Mouse (Mus musculus) stomach, embryonic 14.5 days (tissue): ENCODE data around the gene Notch2. TPM values are rescaled to one million over a fixed set of nuclear protein-coding genes. Genes with fewer than 3 reads are reported as not detected.

ENCODE experiments used
- ATAC-seq: fragments of 200-750 bp; cut with Nextera tagmentation; 2 replicates; pipeline ENCODE4 v1.8.0; 2017; ENCODE audit warnings: low read depth, moderate TSS enrichment; ENCODE audit not compliant: insufficient number of reproducible peaks, insufficient read depth, low FRiP score
- H3K27ac ChIP-seq: fragments of 300-500 bp; sonication (generic); 2 replicates; pipeline ENCODE4 v1.5.1; 2014; ENCODE audit warnings: mild to moderate bottlenecking, low read length, moderate library complexity, mixed read lengths
- H3K27me3 ChIP-seq: fragments of 300-500 bp; sonication (generic); 2 replicates; pipeline ENCODE4 v1.6.1; 2014; ENCODE audit warnings: low read length, control low read depth, mixed read lengths; ENCODE audit not compliant: control insufficient read depth, insufficient read depth
- H3K36me3 ChIP-seq: fragments of 300-500 bp; sonication (generic); 2 replicates; pipeline ENCODE4 v1.6.1; 2014; ENCODE audit warnings: mild to moderate bottlenecking, control low read depth, low read length, moderate library complexity, mixed read lengths; ENCODE audit not compliant: control insufficient read depth, insufficient read depth
- H3K4me1 ChIP-seq: fragments of 300-500 bp; sonication (generic); 2 replicates; pipeline ENCODE4 v1.6.1; 2014; ENCODE audit warnings: low read length, control low read depth, mixed read lengths; ENCODE audit not compliant: control insufficient read depth, insufficient read depth
- H3K4me2 ChIP-seq: fragments of 300-500 bp; sonication (generic); replicated peaks from 2 replicates; pipeline ENCODE4 v1.6.1; 2014; ENCODE audit warnings: low read depth, low read length, control low read depth
- H3K4me3 ChIP-seq: fragments of 300-500 bp; sonication (generic); 2 replicates; pipeline ENCODE4 v1.5.1; 2014; ENCODE audit warnings: low read depth, low read length, control low read depth
- H3K9ac ChIP-seq: fragments of 300-500 bp; sonication (generic); replicated peaks from 2 replicates; pipeline ENCODE4 v1.6.1; 2014; ENCODE audit warnings: low read depth, mild to moderate bottlenecking, control low read depth, low read length, moderate library complexity, mixed read lengths
- H3K9me3 ChIP-seq: fragments of 300-500 bp; sonication (generic); 2 replicates; pipeline ENCODE4 v1.6.1; 2016; ENCODE audit warnings: low read depth, low read length, control low read depth; ENCODE audit not compliant: control insufficient read depth
- WGBS: fragments of 180-500 bp; shearing (Covaris S2); extraction: QIAGEN DNeasy Blood & Tissue Kit; methylation state at CpG from one replicate; pipeline ENCODE4 v1.1.7; 2014; 5-methylcytosine and 5-hydroxymethylcytosine counted together
- polyA plus RNA-seq: library from polyadenylated mRNA; unstranded; fragments of >200 nt; fragmentation: Nextera tagmentation; extraction: Ambion mirVana; gene quantifications from 2 replicates; pipeline ENCODE4 v1.2.1, GENCODE M21; 2014

Notch2 gene
- polyA plus RNA-seq, 1 experiment from 2014 or later, result 36.2 TPM

DNA sequence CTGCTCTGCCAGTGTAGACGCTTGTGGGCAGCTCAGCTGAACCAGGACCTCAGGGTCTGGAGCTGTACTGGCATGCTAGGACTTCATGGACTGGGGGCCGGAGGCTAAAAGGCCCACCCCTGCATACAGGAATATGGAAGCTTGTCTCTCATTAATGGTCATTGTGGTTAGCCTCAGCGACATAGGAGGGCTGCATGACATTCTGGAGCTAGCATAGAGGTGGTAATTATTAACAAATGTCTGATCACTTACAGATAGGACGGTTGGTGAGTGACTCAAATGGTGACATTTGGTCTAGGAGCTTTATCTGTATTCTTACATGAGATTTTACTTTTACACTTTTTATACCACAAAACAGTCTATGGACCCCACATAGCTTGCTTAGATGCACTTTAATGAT, 92.8 kb downstream of the Notch2 start:
- 70% methylated on average over 4 of the region's 4 CpGs for WGBS
- Histone ChIP-seq H3K9me3 (peaks cover 8% of the 10 kb centered on the region; the same call in 1 of the 2 replicates), H3K27ac (no peak overlapping the region), H3K36me3 (peaks cover 69% of the 10 kb centered on the region), H3K27me3 (no peaks in the 10 kb centered on the region), H3K4me3 (no peak overlapping the region), H3K9ac (no peak overlapping the region), H3K4me2 (no peak overlapping the region), H3K4me1 (no peaks in the 10 kb centered on the region)
- ATAC-seq, result no peak

DNA sequence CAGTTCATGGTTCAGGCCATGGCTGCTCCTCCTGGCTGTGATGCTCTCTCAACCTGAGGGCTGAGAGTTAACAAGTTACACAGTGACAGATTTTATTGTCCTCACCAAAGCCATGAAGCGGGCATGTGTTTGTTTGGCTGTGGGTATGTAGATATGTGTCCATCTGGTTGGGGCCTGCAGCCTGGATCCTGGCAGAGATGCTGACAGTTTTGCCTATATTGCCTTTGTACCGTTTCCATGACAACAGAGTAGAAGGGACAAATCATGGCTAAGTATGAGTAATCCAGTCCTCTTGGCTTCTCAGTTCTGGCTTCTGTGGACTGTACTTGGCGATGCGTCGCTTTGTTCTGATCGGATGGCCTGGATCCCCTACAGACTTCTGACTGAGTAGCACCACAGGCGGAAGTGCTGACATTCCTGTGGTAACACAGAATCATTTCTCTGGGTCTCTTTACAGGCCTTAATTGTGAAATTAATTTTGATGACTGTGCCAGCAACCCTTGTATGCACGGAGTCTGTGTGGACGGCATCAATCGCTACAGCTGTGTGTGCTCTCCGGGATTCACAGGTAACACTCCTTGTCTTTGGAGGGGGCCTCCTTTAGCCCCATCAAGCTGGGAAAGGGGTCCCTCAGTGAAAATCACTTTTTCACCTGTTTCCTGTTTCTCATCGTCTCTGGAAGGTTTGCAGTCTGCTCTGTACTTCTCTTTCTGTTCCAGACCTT, 93.4 kb downstream of the Notch2 start:
- Histone ChIP-seq H3K4me2 (no peak overlapping the region), H3K27me3 (no peaks in the 10 kb centered on the region), H3K4me3 (no peak overlapping the region), H3K27ac (0 out of 2 replicates have a peak overlapping the region, but pooled peaks have one; percentile 10), H3K36me3 (peaks cover 69% of the 10 kb centered on the region), H3K9ac (no peak overlapping the region), H3K4me1 (no peaks in the 10 kb centered on the region), H3K9me3 (peaks cover 8% of the 10 kb centered on the region; the same call in 1 of the 2 replicates)
- ATAC-seq, result no peak
- WGBS, result 90% methylated on average over 12 of the region's 12 CpGs

DNA sequence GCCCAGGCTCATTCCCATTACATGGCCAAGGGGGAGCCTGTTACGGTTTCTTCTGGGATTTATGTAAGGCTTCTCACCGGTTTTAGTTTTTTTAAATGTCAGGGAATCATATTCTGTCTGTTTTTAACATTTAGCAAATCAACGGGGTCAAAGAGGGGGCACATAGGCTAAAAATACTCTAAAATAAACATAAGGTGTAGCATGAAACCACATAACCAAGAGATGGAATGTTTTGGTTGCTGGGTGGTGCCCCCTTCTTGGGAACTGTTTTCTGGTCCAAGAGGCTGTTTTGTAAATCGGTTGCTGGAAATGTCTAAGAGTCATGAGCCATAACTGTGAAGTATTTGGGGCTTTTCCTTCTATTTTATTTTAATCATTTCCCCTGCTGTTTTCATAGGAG, 95.1 kb downstream of the Notch2 start:
- Histone ChIP-seq H3K4me1 (no peaks in the 10 kb centered on the region), H3K27me3 (no peaks in the 10 kb centered on the region), H3K9me3 (no peaks in the 10 kb centered on the region), H3K27ac (no peak overlapping the region), H3K9ac (no peak overlapping the region), H3K36me3 (peaks cover 69% of the 10 kb centered on the region), H3K4me3 (no peak overlapping the region), H3K4me2 (no peak overlapping the region)
- WGBS, result 45% methylated on average over 4 of the region's 4 CpGs
- no peak for ATAC-seq

DNA sequence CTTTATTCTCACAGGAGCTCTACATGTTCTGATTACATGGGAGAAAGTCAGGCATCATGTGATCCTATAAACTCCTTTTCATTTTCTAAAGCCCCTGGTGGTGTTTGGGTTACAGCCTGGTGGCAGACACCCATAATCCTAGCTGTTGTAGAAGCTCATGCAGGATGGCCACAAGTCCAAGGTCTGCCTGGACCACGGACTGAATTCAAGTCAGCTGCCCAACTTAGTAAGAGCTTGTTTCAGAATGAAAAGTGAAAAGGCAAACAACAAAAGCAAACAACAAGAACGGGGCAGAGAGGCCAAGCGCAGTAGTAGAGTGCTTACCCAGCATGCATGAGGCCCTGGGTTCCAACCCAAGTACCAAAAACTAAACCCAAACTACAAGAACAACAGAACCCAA, 95.5 kb downstream of the Notch2 start:
- no peak for ATAC-seq
- Histone ChIP-seq H3K27ac (no peak overlapping the region), H3K4me1 (no peaks in the 10 kb centered on the region), H3K9ac (no peak overlapping the region), H3K36me3 (peaks cover 70% of the 10 kb centered on the region), H3K4me3 (no peak overlapping the region), H3K4me2 (no peak overlapping the region), H3K9me3 (no peaks in the 10 kb centered on the region), H3K27me3 (no peaks in the 10 kb centered on the region)
- 78% methylated on average over 3 of the region's 3 CpGs for WGBS

DNA sequence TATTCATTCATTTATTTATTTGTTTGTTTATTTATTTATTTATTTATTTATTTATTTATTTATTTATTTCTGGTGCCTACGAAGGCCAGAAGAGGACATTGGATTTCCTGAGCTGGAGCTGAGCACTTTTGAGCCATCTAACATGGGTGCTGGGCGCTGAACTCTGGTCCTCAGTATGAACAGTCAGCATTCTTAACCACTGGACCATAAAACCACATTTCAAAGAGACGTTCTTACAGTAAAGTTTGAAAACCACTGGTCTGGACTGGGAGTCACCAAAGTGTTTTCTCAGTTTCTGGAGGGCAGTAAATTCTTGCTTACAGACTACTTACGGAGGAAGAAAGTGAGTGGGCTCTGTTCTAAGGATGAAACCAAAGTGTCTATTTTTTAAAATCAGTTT, 97.3 kb downstream of the Notch2 start:
- WGBS, result 88% methylated on average over 4 of the region's 4 CpGs
- H3K27me3 ChIP-seq, result no peaks in the 10 kb centered on the region
- peaks cover 63% of the 10 kb centered on the region for H3K36me3 ChIP-seq

DNA sequence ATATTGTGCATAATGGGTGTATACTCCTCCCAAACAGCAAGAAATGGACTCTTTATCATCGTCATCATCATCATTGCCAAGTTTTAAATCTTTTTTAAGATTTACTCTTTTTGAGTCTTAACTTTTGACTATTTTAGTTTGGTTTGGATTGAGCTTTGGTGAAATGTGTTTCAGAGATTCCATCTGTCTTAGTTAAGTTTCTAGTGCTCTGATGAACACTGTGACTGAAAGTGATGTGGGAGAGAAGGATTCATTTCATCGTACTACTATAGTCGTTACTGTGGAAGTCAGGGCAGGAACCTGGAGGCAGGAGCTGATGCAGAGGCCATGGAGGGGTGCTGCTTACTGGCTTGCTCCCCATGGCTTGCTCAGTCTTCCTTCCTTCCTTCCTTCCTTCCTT, 104.9 kb downstream of the Notch2 start:
- 92% methylated on average over 3 of the region's 3 CpGs for WGBS
- no peak overlapping the region for H3K27ac ChIP-seq
- no peaks in the 10 kb centered on the region for H3K9me3 ChIP-seq
- no peaks in the 10 kb centered on the region for H3K4me1 ChIP-seq
- H3K9ac ChIP-seq, result no peak overlapping the region
- no peaks in the 10 kb centered on the region for H3K27me3 ChIP-seq
- H3K4me3 ChIP-seq, result no peak overlapping the region
- no peak overlapping the region for H3K4me2 ChIP-seq
- peaks cover 73% of the 10 kb centered on the region for H3K36me3 ChIP-seq
- no peak for ATAC-seq

More for the DNA sequence above, 97.3 kb downstream of the Notch2 start:
- Histone ChIP-seq H3K9ac (no peak overlapping the region), H3K4me2 (no peak overlapping the region), H3K9me3 (no peaks in the 10 kb centered on the region), H3K4me3 (no peak overlapping the region), H3K27ac (no peak overlapping the region), H3K4me1 (no peaks in the 10 kb centered on the region)
- ATAC-seq, result no peak

DNA sequence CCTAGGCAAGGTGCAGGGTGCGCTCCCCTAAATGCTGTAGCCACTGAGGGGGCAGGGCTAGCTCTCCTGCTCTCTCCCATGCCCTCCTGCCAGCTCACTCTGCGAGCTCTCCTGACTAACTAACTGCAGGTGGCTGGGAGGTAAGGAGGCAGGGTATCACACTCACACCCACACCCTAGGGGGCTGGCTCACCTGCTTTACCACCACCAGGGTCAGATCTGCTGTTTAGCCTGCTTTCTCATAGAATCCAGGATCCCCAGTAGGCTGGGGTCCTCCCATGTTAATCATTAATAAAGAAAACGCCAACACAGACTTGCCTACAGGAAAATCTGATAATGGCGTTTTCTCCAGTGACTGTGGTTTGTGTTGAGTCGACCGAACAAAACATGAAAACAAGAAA, 106.0 kb downstream of the Notch2 start:
- Histone ChIP-seq H3K27me3 (no peaks in the 10 kb centered on the region), H3K4me3 (no peak overlapping the region), H3K9me3 (no peaks in the 10 kb centered on the region), H3K4me1 (no peaks in the 10 kb centered on the region), H3K4me2 (no peak overlapping the region), H3K27ac (peak overlapping the region; percentile 61; the same call in 1 of the 2 replicates), H3K9ac (no peak overlapping the region), H3K36me3 (peaks cover 76% of the 10 kb centered on the region)
- ATAC-seq, result peak; percentile 80
- 59% methylated on average over 6 of the region's 6 CpGs for WGBS

DNA sequence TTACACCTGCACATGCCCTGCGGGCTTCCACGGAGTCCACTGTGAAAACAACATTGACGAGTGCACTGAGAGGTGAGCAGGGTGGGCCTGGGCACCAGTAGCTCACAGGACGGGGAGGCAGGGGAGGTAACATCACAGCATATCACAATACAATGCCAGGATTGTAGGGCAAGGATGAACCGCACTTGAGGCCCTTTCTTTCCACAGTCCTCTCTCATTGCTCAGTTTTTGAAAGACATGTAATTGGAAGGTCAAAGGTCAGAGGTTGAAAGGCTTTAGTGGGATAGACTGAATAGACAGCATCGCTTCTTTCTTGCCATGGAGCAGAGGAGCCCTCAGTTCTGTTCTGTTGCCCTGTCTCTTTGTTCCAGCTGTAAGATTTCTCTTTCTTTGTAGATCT, 107.6 kb downstream of the Notch2 start:
- no peaks in the 10 kb centered on the region for H3K9me3 ChIP-seq
- peaks cover 78% of the 10 kb centered on the region for H3K36me3 ChIP-seq
- H3K4me1 ChIP-seq, result no peaks in the 10 kb centered on the region
- WGBS, result 53% methylated on average over 6 of the region's 6 CpGs
- no peaks in the 10 kb centered on the region for H3K27me3 ChIP-seq
- H3K4me3 ChIP-seq, result no peak overlapping the region
- no peak overlapping the region for H3K9ac ChIP-seq
- H3K27ac ChIP-seq, result no peak overlapping the region
- H3K4me2 ChIP-seq, result no peak overlapping the region
- ATAC-seq, result 0 out of 2 replicates have a peak, but pooled peaks have one; percentile 50

DNA sequence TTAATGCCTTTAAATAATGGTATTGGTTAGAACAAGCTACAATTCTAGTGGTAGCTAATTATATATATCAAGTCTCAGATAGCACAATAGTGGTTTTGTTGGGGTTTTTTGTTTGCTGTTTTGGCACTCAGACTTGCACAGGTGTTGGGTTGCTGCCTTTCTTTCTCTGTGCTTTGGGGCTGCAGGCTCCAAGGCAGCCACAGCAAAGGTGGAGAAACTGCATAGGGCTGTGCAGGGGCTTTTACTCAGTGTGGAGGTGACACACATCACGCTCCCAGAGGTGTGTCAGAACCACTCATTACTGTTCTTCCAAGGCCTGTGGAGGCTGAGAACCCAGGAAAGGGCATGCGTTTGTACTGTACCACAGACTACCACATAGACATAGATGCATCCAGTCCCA, 114.4 kb downstream of the Notch2 start:
- Histone ChIP-seq H3K9ac (no peak overlapping the region), H3K36me3 (peaks cover 76% of the 10 kb centered on the region), H3K9me3 (no peaks in the 10 kb centered on the region), H3K4me2 (no peak overlapping the region), H3K4me3 (no peak overlapping the region), H3K27ac (no peak overlapping the region), H3K27me3 (no peaks in the 10 kb centered on the region), H3K4me1 (no peaks in the 10 kb centered on the region)
- ATAC-seq, result no peak
- 98% methylated on average over 2 of the region's 2 CpGs for WGBS
